Mouse (Mus musculus) heart, embryonic 10.5 days (tissue): ENCODE data around the gene Cep72. TPM values are rescaled to one million over a fixed set of nuclear protein-coding genes. Genes with fewer than 3 reads are reported as not detected.

Experiments used
- DNase-seq: peaks from one replicate; pipeline ENCODE4 v3.0.0-alpha.2; 2017; ENCODE audit warnings: low spot score
- H3K27ac ChIP-seq: fragments of 300-500 bp; sonication (generic); 2 replicates; pipeline ENCODE4 v1.5.1; 2016; ENCODE audit warnings: mild to moderate bottlenecking
- H3K27me3 ChIP-seq: fragments of 300-500 bp; sonication (generic); 2 replicates; pipeline ENCODE4 v1.6.1; 2016; ENCODE audit warnings: mild to moderate bottlenecking; ENCODE audit not compliant: poor library complexity, insufficient read depth, severe bottlenecking
- H3K36me3 ChIP-seq: fragments of 300-500 bp; sonication (generic); 2 replicates; pipeline ENCODE4 v1.6.1; 2016; ENCODE audit warnings: mild to moderate bottlenecking, moderate library complexity
- H3K4me1 ChIP-seq: fragments of 300-500 bp; sonication (generic); 2 replicates; pipeline ENCODE4 v1.6.1; 2016; ENCODE audit warnings: mild to moderate bottlenecking
- H3K4me3 ChIP-seq: fragments of 300-500 bp; sonication (generic); 2 replicates; pipeline ENCODE4 v1.5.1; 2016; ENCODE audit warnings: mild to moderate bottlenecking, moderate library complexity
- H3K9me3 ChIP-seq: fragments of 300-500 bp; sonication (generic); 2 replicates; pipeline ENCODE4 v1.6.1; 2016; ENCODE audit warnings: mild to moderate bottlenecking, moderate library complexity
- WGBS: fragments of 180-500 bp; shearing (Covaris S2); methylation state at CpG from one replicate; pipeline ENCODE4 v1.1.7; 2016; 5-methylcytosine and 5-hydroxymethylcytosine counted together
- polyA plus RNA-seq: library from polyadenylated mRNA; unstranded; fragments of >200 nt; fragmentation: Nextera tagmentation; extraction: Ambion mirVana; gene quantifications from 2 replicates; pipeline ENCODE4 v1.2.1, GENCODE M21; 2016

Gene Cep72
- polyA plus RNA-seq, 1 experiment from 2014 or later, result 16.4 TPM

- 76% methylated on average over 4 of the region's 4 CpGs for WGBS
- Histone ChIP-seq H3K36me3 (no peaks in the 10 kb centered on the region), H3K4me1 (peaks cover 3% of the 10 kb centered on the region), H3K9me3 (no peaks in the 10 kb centered on the region), H3K27ac (no peak overlapping the region), H3K4me3 (no peak overlapping the region), H3K27me3 (no peaks in the 10 kb centered on the region)
- no peak for DNase-seq
These were observed 65.6 kb downstream of the Cep72 start for GRCm38 (mm10) chr13:73996456-73996855.

DNA sequence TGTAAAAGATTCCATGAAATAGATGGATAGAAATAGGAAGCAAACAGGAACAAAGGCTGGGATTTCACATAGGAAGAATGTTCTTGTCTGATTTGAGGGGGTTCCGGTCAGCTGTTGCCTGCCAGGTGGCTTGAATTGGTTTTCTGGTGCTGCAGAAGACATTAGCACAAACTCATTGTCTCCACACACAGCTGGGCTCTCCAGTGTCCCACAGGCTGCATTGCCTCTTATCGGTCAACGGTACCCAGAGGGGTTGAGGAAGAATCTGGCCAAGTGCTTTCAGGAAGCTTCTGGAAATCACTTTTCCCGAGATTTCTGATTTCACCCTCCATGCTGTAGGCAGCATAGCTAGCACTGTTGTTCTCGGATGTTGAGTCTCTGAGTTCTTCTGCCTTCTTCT, 70.8 kb downstream of the Cep72 start:
- 57% methylated on average over 5 of the region's 5 CpGs for WGBS

GRCm38 (mm10) chr13:73990761-73991160, 71.3 kb downstream of the Cep72 start:
- Histone ChIP-seq H3K27me3 (no peaks in the 10 kb centered on the region), H3K4me1 (peaks cover 15% of the 10 kb centered on the region), H3K9me3 (no peaks in the 10 kb centered on the region), H3K36me3 (no peaks in the 10 kb centered on the region), H3K27ac (no peak overlapping the region), H3K4me3 (no peak overlapping the region)
- DNase-seq, result no peak
- 11% methylated on average over 2 of the region's 2 CpGs for whole genome bisulfite sequencing

More for the DNA sequence above, 70.8 kb downstream of the Cep72 start:
- no peak for DNase-seq
- Histone ChIP-seq H3K4me1 (peaks cover 15% of the 10 kb centered on the region), H3K27me3 (no peaks in the 10 kb centered on the region), H3K36me3 (no peaks in the 10 kb centered on the region), H3K4me3 (no peak overlapping the region), H3K27ac (no peak overlapping the region), H3K9me3 (no peaks in the 10 kb centered on the region)

GRCm38 (mm10) chr13:73990325-73990724, 71.8 kb downstream of the Cep72 start:
- H3K36me3 ChIP-seq, result no peaks in the 10 kb centered on the region
- no peak overlapping the region for H3K4me3 ChIP-seq
- no peak overlapping the region for H3K27ac ChIP-seq
- no peaks in the 10 kb centered on the region for H3K27me3 ChIP-seq
- no peak for DNase-seq
- no peaks in the 10 kb centered on the region for H3K9me3 ChIP-seq
- H3K4me1 ChIP-seq, result peaks cover 15% of the 10 kb centered on the region
- 75% methylated on average over 5 of the region's 5 CpGs for WGBS

Other genes with a start within 250 kb of the Cep72 start
- 4.8 and 6.4 TPM in 2 replicates for gene Nkd2, start 214.7 kb downstream of the Cep72 start, polyA plus RNA-seq
- gene Trip13, start 124.5 kb downstream of the Cep72 start, polyA plus RNA-seq, result 52.7 and 62.5 TPM in 2 replicates
- gene Brd9, start 124.5 kb downstream of the Cep72 start, polyA plus RNA-seq, result 38.4 and 43.5 TPM in 2 replicates
- not detected in 2 replicates for gene Zdhhc11, start 98.4 kb downstream of the Cep72 start, polyA plus RNA-seq
- gene Tppp, start 52.9 kb downstream of the Cep72 start, polyA plus RNA-seq, result 1.9 and 3.4 TPM in 2 replicates
- 0.04 TPM in 1 of 2 replicates, not detected in the other for gene Slc9a3, start 59.2 kb upstream of the Cep72 start, polyA plus RNA-seq
- gene Exoc3, start 146.4 kb upstream of the Cep72 start, polyA plus RNA-seq, result 62.0 and 62.6 TPM in 2 replicates
- 0.30 and 0.90 TPM in 2 replicates for gene Ahrr, start 230.0 kb upstream of the Cep72 start, polyA plus RNA-seq